Mouse (Mus musculus): ENCODE measurements at regions not wholly inside any gene's neighbourhood (a gene's known extent, or its start where the extent isn't known, plus 50 kb on each side); places are given as distances from the start of the nearest gene placed in this dataset.

DNA sequence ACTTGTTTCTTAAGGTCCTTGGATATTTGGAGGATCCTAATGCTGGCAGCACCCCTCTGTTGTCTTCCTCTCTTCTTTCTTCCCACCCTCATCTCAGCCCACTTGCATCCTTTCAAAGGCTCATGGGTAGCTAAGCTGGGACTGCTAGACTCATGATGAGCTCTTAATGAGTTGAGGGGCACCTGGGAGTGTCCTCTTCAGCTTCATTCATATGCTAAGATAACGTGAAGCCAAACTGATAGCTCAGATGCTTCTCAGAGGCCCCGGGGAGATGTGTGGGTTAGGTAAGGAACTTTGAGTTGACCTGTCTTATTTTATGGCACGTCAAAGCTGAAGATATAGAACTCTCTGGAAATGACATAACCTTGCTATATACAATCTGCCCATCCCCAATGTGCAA, 139.3 kb downstream of the Dact1 start:
- no peaks in the 10 kb centered on the region for H3K4me1 ChIP-seq (ENCODE audit: insufficient read depth, low read depth, low read length)
- no peak overlapping the region for H3K4me3 ChIP-seq (ENCODE audit: low read depth, low read length)
- DNase-seq (ENCODE audit: low spot score) (no peak), ATAC-seq (no peak)
- H3K27ac ChIP-seq (ENCODE audit: low read length), result no peak overlapping the region
- no peaks in the 10 kb centered on the region for H3K27me3 ChIP-seq (replicated peaks; ENCODE audit: insufficient read depth, low read length)
- 61% methylated on average over 3 of the region's 3 CpGs for WGBS
- TF ChIP-seq CTCF (IDR thresholded peaks at IDR 0.05), result no peak
- no peak for TF ChIP-seq EP300 (IDR thresholded peaks at IDR 0.05)
- no peaks in the 10 kb centered on the region for H3K9me3 ChIP-seq (ENCODE audit: low read length)
- H3K9ac ChIP-seq (replicated peaks; ENCODE audit: low read depth), result no peak overlapping the region
- no peaks in the 10 kb centered on the region for H3K36me3 ChIP-seq (ENCODE audit: insufficient read depth, low read length)
- no peak overlapping the region for H3K4me2 ChIP-seq (replicated peaks; ENCODE audit: low read depth, low read length)

- no peaks in the 10 kb centered on the region for H3K9me3 ChIP-seq (ENCODE audit: low read length)
- no peak overlapping the region for H3K9ac ChIP-seq (replicated peaks; ENCODE audit: low read depth)
- H3K36me3 ChIP-seq (ENCODE audit: insufficient read depth, low read length), result no peaks in the 10 kb centered on the region
- TF ChIP-seq EP300 (IDR thresholded peaks at IDR 0.05), result no peak
- no peaks in the 10 kb centered on the region for H3K4me1 ChIP-seq (ENCODE audit: insufficient read depth, low read depth, low read length)
- no peaks in the 10 kb centered on the region for H3K27me3 ChIP-seq (replicated peaks; ENCODE audit: insufficient read depth, low read length)
- no peak overlapping the region for H3K27ac ChIP-seq (ENCODE audit: low read length)
- WGBS, result 42% methylated on average over 4 of the region's 4 CpGs
- ATAC-seq (no peak), DNase-seq (ENCODE audit: low spot score) (no peak)
- H3K4me3 ChIP-seq (ENCODE audit: low read depth, low read length), result no peak overlapping the region
- no peak overlapping the region for H3K4me2 ChIP-seq (replicated peaks; ENCODE audit: low read depth, low read length)
Observed at GRCm38 (mm10) chr12:71450128-71450527, 140.4 kb downstream of the Dact1 start.

DNA sequence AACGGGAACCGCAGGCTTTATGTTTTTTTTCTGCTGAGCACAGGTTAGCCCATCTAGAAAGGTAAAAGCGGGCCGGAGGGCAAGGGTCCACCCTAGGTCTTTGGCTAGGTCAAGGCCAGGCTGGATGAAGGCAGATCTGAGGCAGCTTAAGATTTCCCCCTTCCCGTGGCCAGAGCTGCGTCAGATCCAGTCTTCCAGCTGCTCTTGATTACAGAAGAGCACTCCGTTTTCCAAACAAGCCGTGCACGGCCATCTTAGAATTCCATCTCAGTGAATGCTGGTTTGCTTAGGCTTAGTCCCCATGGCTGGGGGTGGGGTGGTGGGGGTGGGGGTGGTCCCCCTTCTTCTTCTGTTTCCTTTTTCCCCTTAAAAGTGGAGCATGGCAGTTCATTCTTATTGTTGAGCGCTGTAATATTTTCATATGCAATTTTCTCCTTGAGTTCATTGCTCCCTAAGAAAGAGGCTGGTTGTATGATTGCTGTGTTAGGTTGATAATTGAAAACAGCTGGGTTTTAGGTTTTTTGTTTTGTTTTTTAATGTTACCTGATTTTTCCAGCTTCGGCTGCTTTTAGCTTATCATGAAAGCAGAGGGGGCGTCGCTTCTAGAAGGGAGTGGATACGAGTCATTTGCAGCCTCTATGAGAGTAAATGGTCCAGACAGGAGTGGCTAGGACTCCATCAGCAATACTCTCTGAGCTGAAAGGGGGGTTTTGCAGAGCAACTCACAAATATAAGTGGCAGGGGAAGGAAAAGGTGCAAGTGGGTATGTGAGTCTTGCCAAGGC, 141.2 kb downstream of the Dact1 start:
- Histone ChIP-seq H3K9me3 (ENCODE audit: low read length) (no peaks in the 10 kb centered on the region), H3K9ac (replicated peaks; ENCODE audit: low read depth) (no peak overlapping the region), H3K4me1 (ENCODE audit: insufficient read depth, low read depth, low read length) (no peaks in the 10 kb centered on the region), H3K27ac (ENCODE audit: low read length) (no peak overlapping the region; the same call in 1 of the 2 replicates), H3K4me2 (replicated peaks; ENCODE audit: low read depth, low read length) (no peak overlapping the region), H3K36me3 (ENCODE audit: insufficient read depth, low read length) (no peaks in the 10 kb centered on the region), H3K4me3 (ENCODE audit: low read depth, low read length) (no peak overlapping the region), H3K27me3 (replicated peaks; ENCODE audit: insufficient read depth, low read length) (no peaks in the 10 kb centered on the region)
- TF ChIP-seq EP300 (IDR thresholded peaks at IDR 0.05) (no peak), CTCF (IDR thresholded peaks at IDR 0.05) (no peak)
- WGBS, result 58% methylated on average over 14 of the region's 14 CpGs
- no peak for ATAC-seq
- DNase-seq (ENCODE audit: low spot score), result no peak

GRCm38 (mm10) chr12:71456900-71457299, 147.2 kb downstream of the Dact1 start:
- H3K4me3 ChIP-seq (ENCODE audit: low read depth, low read length), result no peak overlapping the region
- no peaks in the 10 kb centered on the region for H3K9me3 ChIP-seq (ENCODE audit: low read length)
- 45% methylated on average over 6 of the region's 6 CpGs for WGBS
- no peak overlapping the region for H3K4me2 ChIP-seq (replicated peaks; ENCODE audit: low read depth, low read length)
- TF ChIP-seq EP300 (IDR thresholded peaks at IDR 0.05) (no peak), CTCF (IDR thresholded peaks at IDR 0.05) (no peak)
- DNase-seq (ENCODE audit: low spot score) (peak; percentile 77), ATAC-seq (peak; percentile 56)
- H3K4me1 ChIP-seq (ENCODE audit: insufficient read depth, low read depth, low read length), result no peaks in the 10 kb centered on the region
- no peaks in the 10 kb centered on the region for H3K27me3 ChIP-seq (replicated peaks; ENCODE audit: insufficient read depth, low read length)
- H3K36me3 ChIP-seq (ENCODE audit: insufficient read depth, low read length), result no peaks in the 10 kb centered on the region
- H3K9ac ChIP-seq (replicated peaks; ENCODE audit: low read depth), result no peak overlapping the region
- no peak overlapping the region for H3K27ac ChIP-seq (ENCODE audit: low read length)

GRCm38 (mm10) chr12:71458559-71459176, 149.0 kb downstream of the Dact1 start:
- H3K4me3 ChIP-seq (ENCODE audit: low read depth, low read length), result no peak overlapping the region
- no peaks in the 10 kb centered on the region for H3K36me3 ChIP-seq (ENCODE audit: insufficient read depth, low read length)
- peak overlapping the region; percentile 8; the same call in 1 of the 2 replicates for H3K4me2 ChIP-seq (replicated peaks; ENCODE audit: low read depth, low read length)
- DNase-seq (ENCODE audit: low spot score) (peak; percentile 59), ATAC-seq (peak; percentile 72)
- WGBS, result 37% methylated on average over 12 of the region's 12 CpGs
- TF ChIP-seq EP300 (IDR thresholded peaks at IDR 0.05) (no peak), CTCF (IDR thresholded peaks at IDR 0.05) (no peak)
- no peak overlapping the region for H3K27ac ChIP-seq (ENCODE audit: low read length)
- H3K9ac ChIP-seq (replicated peaks; ENCODE audit: low read depth), result no peak overlapping the region
- no peaks in the 10 kb centered on the region for H3K4me1 ChIP-seq (ENCODE audit: insufficient read depth, low read depth, low read length)
- H3K27me3 ChIP-seq (replicated peaks; ENCODE audit: insufficient read depth, low read length), result no peaks in the 10 kb centered on the region
- H3K9me3 ChIP-seq (ENCODE audit: low read length), result no peaks in the 10 kb centered on the region

GRCm38 (mm10) chr12:71460643-71461042, 151.0 kb downstream of the Dact1 start:
- WGBS, result 83% methylated on average over 6 of the region's 6 CpGs

More at GRCm38 (mm10) chr12:71460643-71461042, 151.0 kb downstream of the Dact1 start:
- H3K9ac ChIP-seq (replicated peaks; ENCODE audit: low read depth), result no peak overlapping the region
- no peak overlapping the region for H3K4me3 ChIP-seq (ENCODE audit: low read depth, low read length)
- H3K4me1 ChIP-seq (ENCODE audit: insufficient read depth, low read depth, low read length), result no peaks in the 10 kb centered on the region
- ATAC-seq, result no peak
- H3K9me3 ChIP-seq (ENCODE audit: low read length), result no peaks in the 10 kb centered on the region
- no peak for DNase-seq (ENCODE audit: low spot score)
- TF ChIP-seq CTCF (IDR thresholded peaks at IDR 0.05) (no peak), EP300 (IDR thresholded peaks at IDR 0.05) (no peak)
- H3K36me3 ChIP-seq (ENCODE audit: insufficient read depth, low read length), result no peaks in the 10 kb centered on the region
- H3K27ac ChIP-seq (ENCODE audit: low read length), result no peak overlapping the region
- H3K4me2 ChIP-seq (replicated peaks; ENCODE audit: low read depth, low read length), result no peak overlapping the region
- no peaks in the 10 kb centered on the region for H3K27me3 ChIP-seq (replicated peaks; ENCODE audit: insufficient read depth, low read length)

Measured in lung, postnatal 0 days (tissue).